Mouse (Mus musculus) telencephalon, adult 2 months (tissue): Measurements from ENCODE around the gene Nlgn1.
A peak's percentile ranks its signal among the peaks of the same experiment; 100 is the strongest.

Source experiments
- DNase-seq: peaks from one replicate; pipeline ENCODE4 v3.0.0-alpha.2; 2011; ENCODE audit warnings: low read depth, low spot score

The Nlgn1 gene

DNA sequence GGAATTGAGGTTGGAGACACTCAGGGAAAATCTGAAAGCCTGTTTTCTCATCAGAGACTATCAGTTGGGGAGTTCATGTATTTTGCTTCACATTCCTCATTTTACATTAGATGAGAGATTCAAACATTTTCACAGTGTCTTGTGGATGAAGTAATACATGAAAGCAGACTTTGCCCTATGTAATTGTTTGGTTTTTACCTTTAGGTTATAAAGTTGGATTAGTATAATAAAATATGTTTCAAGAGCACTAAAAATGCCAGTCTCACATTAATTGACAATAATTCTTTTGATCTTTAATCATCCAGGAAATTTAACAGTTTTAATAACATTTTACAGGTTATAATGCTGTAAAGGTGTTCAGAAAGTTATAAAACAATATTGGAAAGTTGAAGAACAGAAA, 262.9 kb downstream of the Nlgn1 start:
- no peak for DNase-seq

DNA sequence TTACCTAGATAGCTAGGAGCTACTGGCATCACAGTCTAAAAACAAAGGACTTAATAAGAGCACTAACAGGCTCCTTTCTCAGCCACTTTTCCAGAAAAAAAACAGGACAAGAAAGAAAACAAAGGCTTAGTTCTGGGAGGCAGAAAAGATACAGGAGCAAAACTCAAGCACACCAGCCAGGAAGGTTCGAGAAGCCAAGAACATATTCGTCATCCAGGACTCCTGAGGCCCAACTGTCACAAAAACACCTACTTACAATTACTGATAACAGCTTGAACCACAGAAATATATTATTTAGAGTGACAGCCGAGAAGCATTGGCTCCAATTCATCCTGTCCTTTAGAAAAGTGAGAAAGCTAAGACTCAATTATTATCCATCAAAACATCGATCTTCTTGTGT, 281.5 kb downstream of the Nlgn1 start:
- DNase-seq = no peak

DNA sequence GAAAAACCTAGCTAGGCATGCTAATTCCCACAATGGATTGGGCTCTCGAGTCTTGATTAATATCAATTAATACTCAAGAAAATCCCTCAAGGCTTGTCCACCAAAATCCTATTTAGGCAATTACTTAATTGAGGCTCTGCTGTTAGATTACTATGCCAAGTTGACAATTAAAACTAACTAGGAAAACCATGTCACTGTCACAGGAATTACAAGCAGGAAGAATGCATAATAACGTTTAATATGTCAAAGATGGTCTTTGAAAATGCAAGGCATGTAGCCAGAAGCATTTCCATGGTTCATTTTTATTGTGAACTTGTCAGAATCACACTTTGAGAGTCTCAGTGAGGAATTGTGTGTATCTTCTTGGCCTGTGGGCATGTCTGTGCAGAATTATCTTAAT, 289.3 kb downstream of the Nlgn1 start:
- no peak for DNase-seq

DNA sequence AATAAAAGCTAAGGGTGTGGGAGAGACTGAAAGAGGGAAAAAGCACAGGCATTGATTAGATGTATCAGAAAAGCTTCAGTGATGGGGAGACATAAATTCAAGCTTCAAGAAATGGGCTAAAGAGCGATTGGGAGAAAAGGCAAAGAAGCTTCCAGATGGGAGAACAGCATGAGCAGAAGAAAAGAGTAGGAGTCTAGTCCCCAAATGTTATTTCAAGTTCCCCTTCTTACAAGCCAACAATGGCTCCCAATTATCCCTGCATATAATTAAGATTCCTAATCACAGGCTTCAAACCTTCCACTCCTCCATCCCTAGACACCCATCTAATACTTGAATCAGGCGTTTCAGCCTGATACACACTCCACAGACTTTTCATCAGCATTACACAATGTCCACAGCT, 292.6 kb downstream of the Nlgn1 start:
- DNase-seq = peak; percentile 67

DNA sequence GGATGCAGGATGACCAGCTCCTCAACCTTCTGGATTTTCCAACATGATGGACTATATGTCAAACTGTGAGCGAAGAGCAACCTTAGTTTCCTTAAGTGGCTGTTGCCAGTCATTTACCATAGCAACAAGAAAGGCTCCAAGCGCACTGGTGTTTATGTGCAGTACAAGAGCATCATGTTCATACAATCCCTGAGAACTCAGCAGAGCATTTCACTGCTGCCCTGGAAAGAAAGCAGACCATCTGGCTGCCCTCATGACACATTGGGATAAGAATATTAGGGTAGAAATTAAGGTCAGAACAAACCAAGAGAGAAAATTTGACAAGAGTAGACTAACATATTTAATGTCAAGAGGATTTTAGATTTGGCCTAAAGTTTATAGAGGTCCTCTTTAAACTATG, 306.2 kb downstream of the Nlgn1 start:
- DNase-seq = no peak

DNA sequence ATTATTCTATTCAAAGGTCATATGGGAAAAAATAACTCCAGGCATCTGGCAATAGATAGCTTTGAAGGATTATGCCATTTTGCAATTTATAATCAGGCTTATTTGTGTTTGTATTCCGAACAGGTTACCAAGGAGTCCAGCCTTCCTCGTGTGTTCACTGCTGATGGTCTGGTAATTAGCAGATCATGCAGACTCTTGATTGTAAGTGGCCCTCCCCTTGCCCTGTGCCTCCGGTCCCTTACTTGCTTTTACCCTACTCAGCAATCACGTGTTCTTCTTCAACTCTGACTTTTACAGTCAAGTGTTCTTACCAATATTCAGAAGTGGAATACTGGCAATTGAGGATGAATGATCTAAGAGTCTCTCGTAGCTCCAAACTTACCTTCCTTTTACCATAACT, 309.0 kb downstream of the Nlgn1 start:
- DNase-seq = no peak

DNA sequence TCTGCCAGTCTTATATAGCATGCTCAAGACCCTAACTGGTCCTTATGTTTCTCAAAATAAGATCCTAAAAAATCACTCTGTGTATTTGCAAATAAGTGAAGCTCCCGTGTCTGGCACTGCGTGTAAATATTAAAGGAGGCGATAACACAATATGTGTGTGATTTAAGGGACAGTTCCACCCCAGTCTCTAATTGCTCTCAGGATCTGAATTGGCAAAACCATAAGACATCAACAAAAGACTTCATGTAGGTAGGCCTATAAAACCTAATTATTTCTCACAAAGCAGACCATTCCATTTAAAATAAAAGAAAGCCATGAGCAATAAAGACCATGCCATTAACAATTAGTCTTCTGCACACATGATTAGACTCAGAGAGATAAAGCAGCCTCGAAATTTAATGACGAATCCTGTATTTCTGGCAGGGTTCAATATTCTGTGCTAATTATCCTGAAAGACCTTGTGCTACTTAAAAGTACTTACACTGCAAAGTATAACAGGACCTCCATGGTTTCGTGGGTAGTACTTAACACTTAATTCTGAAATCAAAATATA, 310.6 kb downstream of the Nlgn1 start:
- DNase-seq = no peak

DNA sequence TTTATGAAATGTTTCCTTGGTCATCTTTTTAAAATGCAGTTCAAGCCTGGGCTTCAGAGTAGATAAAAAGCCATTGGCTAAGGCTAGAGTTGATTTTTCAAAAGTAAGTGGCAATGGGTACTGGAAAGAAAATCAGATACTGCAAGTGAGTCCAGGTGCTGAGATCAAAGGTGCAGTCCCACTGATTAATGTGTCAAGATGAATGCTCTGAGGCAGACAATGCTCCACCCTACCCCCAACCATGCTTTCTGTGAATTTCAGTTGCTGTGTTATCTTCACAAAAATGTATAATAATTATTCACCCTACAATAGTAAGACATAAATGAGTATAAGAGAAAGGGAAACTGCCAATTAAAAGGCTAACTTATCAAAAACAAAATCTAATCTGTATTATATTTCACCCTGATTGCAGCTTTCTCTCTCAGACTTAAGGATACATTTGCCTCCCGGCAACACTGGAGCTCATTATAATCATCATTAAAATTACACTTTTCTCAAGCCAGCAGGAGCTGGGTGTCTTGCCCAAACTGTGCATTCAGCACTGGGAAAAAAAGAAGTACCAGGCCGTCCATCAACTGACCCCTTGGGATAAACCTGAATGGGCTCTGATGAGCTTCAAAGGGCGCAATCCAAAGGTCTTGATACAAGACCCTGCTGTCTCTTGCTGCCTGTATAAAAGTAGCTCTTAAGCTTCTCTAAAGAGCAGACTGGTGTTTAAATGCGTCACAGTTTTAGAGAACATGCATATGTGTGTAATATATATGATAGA, 320.8 kb downstream of the Nlgn1 start:
- DNase-seq = no peak

DNA sequence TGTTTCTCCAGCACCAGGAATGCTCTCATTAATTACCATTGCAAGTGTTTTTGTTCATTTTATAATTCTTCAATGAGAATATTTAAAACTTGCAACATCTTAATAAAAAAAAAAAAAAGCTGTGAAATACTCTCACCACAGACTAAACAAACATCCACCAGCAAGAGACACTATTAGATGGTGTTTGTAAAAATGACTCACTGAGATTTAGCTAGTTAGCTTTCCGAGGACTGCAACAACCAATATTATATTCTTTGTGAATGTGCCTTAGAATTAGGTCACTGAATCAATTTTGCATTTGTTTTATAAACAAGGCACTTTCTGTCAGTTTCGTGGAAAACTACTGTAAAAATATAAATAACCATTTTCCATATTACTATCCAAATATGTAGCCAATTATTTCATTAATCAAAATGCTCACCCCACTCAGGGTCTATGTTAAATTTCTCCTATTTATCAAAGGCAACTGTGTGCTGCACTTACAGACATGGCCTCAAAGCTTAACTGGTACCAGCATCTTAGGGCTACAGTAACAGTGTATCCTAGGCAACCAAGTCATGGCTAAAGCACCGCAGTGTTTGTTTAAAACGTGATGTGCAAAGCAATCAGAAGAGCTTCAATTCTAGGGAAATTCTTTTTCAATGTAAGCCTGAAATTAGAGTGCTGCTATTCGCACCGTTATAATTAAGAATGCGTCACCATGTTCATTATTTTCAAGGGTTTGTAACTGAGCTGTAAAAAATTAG, 329.2 kb downstream of the Nlgn1 start:
- DNase-seq = no peak

DNA sequence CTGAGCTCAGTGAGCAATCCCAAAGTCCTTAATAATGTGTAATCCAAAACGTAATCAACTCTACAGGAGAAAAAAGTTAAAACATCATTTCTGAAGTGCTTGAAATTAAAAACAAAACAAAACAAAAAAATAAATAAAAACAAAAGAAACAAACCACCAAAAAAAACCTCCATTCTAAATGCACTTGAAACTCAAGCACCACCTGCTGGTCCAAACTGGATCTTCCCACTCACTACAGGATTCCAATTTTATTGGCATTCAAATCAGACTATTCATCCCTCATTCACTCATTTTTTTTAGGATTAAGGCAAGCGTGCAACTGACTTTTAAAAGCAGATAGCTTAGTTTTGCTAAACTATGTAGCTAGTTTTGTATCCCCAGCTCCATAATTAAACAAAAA, 329.9 kb downstream of the Nlgn1 start:
- DNase-seq = no peak

DNA sequence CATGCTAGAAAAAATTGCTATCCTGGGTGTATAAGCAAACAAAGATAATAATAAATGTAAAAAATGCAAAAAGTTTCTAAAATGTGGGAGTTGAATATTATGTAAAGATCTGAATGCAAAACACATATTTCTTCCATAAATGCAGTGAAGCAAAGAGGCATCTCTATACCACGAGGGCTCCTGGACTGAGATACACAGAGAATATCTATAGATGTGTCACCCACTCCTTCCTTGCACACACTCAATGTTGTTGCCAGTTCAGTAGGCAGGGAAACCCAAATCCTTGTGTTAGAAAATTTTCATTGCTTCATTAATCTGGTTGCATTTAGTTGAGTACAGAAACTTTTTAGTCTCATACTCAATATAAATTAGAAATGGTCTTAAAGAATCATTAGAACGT, 364.7 kb downstream of the Nlgn1 start:
- DNase-seq = peak; percentile 59

DNA sequence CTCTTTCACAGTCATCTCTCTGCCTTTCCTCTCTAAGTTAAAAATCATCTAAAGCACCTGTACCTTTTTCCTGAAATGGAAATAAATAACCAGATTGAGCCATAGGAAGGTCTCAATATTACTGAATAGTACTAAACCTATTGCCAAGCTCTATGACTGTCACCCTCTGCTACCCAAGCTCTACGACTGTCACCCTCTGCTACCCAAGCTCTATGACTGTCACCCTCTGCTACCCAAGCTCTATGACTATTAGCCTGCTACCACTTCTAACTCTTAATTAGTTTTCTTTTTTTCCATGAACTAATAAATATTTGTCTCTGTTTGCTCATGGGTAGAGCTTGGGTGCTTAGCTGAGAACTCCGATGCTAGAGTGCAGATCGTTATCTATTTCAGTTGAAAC, 368.0 kb downstream of the Nlgn1 start:
- DNase-seq = no peak

DNA sequence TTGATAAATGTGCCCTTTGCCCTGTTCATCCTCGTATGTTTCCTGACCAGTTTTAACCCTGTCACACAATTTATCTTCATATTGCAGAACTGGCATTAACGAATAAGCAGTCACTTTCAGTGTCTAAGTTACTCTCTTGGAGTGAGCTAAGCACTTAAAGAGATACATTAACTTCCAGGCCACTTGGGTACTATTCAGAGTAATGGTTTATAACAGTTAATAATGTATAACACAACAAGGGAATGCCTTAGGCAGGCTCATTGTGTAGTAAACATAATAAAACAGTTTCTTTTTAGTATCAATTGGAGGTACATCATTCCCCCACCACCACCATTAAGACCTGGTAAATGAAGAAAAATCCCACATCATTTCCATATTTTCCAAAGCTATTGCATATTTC, 368.7 kb downstream of the Nlgn1 start:
- DNase-seq = no peak

DNA sequence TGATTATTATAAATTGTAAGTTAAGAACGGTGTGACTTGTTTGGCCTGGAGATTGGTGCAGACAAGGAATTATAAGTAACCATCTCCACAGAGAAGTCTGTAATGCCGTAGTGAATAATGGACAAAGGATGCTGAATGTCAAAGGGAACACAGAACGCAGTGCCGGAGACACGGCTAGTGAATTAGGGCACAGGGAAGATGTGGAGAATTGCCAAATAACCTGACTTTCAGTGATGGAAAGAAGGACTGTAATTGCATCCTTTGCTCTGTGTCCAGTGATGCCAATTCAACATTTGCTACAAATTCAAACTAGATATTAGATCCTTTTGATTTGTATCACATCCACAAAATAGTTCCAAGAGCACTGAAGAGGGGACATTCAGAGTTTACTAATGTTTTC, 415.7 kb downstream of the Nlgn1 start:
- no peak for DNase-seq

DNA sequence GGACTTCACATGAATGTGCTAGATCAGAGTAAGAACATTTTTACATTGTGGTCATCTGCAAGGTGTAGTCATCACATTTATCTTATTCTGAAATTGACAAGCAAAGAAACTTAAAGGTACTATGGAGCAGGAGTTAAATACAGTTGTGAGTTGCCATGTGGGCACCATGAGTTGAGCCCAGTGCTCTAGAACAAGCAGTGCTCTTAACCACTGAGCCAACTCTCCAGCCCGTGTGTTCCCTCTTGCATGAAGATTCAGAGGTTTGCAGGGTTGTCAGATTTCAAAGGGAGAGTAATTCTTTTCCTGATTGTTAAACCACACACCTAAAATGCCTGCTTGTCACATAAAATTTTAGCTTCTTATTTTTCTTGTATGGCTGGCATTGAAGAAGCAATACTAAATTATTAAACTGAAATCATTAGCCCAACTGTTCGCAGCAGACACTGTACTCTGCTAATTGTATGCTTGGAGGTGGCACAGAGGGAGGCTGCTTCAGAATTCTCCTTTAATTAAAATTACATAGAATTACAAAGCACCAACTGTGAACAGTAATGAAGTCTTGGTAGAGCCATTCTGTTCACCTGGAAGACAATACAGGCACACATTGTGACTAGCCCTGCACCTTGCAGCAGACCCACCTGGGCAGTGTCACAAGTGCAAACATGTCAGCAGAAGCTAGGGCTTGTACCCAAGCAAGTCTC, 417.7 kb downstream of the Nlgn1 start:
- no peak for DNase-seq

DNA sequence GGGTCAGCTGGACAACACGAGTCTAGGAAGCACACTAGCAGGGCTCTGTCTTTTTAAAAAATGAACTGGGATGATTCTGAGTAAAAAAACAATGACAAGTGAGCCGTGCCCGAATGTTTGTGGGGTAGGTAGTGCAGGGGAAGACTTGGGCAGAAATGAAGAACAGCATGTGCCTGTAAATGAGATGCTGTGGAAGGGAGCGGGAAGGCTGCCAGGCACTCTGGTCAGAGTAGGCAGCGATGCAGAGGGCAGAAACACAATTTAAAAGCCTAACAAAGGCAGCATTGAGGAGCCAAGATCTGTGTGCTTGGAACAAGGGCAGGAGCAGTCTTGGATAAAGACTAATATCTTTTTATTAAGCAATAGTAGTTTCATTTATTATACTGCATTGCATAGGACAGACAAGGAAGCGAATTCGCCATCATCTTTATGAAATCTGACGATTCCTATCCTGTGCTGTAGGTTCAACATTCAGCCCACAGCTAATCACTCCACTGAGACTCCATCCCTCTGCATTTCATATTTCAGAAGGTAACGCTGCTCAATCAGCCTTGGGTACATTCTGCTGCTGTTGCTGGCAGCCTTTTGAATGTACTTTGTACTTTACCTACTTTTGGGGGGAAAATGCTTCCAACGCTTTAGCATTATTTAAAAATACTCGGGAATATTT, 429.0 kb downstream of the Nlgn1 start:
- peak; percentile 74 for DNase-seq

DNA sequence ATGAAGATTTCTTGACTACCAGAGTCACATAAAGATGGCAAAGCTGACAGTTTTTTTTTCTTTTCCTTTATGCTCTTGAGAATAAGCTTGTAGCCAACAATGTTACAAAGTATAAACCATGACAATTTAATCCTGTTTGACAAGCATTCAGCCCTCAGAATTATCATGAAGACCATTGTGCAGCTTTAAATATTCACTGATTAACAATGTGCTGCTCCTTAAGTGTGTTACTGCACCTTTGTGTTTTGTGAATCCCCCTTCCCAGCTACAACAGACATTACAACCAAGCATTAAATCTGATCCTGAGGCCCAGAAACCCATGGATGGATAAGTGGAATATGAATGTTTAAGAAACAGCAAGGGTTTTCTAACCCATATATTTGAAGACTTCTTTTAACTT, 434.8 kb downstream of the Nlgn1 start:
- DNase-seq = no peak

DNA sequence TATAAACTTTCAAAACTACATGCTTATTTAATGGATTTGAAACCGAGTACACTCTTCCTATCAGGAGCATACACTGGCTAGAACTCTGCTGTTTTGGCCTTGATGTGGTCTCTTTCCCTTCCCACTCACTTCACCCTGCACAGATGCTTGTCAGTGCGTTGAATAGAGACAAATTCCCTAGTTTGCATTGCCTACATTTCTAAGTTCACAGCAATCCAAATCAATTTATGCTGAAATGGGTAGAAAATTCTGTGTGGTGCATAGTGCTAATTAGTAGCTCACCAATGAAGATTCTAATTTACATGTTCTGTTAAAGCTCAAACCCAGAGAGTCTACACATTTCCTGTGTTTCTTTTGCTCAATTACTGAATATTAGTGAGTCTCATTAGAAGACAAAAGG, 447.5 kb downstream of the Nlgn1 start:
- no peak for DNase-seq

DNA sequence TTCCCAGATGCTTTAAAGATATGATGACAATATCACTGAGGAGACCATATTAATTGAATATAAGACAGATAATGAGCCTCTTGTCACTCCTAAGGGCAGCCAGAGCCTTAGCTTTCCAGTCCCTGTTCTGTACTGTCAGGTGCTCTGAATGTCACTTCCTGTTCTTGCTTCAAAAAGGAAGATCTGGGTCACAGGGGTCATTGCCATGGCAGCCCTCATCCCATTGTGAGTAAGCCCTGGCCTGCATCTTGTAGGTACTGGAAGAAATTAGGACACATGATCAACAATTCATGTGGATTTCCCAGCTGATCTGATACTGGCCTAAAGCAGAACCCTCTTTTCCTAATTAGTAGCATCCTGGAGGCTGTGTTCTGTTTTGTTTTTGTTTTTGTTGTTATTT, 463.1 kb downstream of the Nlgn1 start:
- no peak for DNase-seq

DNA sequence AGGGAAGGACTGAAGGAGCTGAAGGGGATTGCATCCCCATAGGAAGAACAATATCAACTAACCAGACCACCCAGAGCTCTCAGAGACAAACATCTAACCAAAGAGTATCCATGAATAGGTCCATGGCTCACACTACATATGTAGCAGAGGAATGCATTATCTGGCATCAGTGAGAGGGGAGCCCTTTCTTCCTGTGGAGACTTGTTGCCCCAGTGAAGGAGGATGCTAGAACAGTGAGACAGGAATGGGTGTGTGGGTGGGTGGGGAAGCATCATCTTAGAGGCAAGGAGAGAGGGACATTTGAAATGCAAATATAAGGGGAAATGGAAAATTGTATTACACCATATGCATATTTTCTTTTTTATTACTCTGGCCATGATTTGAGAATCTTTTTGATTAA, 473.9 kb downstream of the Nlgn1 start:
- DNase-seq = no peak

DNA sequence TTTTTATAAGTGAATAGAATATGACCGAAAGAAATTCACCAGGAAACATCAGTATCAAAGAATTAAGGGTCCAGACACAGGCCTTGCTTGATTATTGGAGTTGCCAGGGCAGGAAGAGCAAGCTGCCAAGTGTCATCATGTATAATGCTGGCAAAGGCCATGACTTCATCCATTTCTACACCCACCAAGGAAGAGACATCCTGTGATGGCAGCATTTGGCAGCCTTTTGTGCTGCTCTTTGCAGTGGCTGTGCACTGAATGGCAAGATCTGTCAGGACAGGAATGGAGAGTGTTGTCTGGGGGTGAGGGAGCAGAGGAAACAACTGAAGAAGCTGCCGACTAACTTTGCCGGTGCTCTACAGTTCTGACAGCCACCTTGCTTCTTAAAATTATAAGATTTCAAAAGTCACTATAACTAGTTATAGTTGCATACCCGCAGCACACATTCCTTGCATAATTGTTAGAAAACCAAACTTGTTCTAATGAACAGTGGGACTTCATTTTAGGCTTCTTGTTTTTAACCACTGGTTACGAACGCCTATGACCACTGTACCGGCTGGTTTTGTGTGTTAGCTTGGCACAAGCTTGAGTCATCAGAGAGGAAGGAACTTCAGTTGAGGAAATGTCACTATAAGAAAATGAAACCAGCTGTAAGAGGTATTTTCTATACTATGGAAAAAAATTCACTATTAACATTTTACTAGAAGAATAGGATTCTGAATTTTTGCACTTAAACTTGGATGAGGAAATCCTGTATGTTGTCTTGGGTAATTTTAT, 487.4 kb downstream of the Nlgn1 start:
- no peak for DNase-seq
